Mouse (Mus musculus) olfactory bulb, adult 2 months (tissue): Measurements from ENCODE around the gene Pjvk. TPM values are rescaled to one million over a fixed set of nuclear protein-coding genes. Genes with fewer than 3 reads are reported as not detected.

Source experiments
- H3K27ac ChIP-seq: fragments of 200-500 bp; 2 replicates; pipeline ENCODE4 v1.5.1; 2012; ENCODE audit warnings: low read depth, low read length; ENCODE audit not compliant: insufficient read depth
- H3K4me1 ChIP-seq: fragments of 200-500 bp; 2 replicates; pipeline ENCODE4 v1.6.1; 2012; ENCODE audit warnings: low read length; ENCODE audit not compliant: control insufficient read depth, insufficient read depth
- H3K4me3 ChIP-seq: fragments of 200-500 bp; 2 replicates; pipeline ENCODE4 v1.5.1; 2012; ENCODE audit warnings: mild to moderate bottlenecking, low read depth, low read length, moderate library complexity; ENCODE audit not compliant: insufficient read depth
- CTCF ChIP-seq: fragments of 200-500 bp; IDR thresholded peaks from 2 replicates; pipeline ENCODE4 v1.5.1; 2012; ENCODE audit warnings: low read depth, mild to moderate bottlenecking, low read length, moderate library complexity; ENCODE audit not compliant: insufficient read depth
- POLR2A ChIP-seq: fragments of 200-500 bp; IDR thresholded peaks from 2 replicates; pipeline ENCODE4 v1.6.1; 2012; ENCODE audit warnings: mild to moderate bottlenecking, low read depth, low read length, moderate library complexity; ENCODE audit not compliant: insufficient read depth
- WGBS: fragments of 180-500 bp; shearing (Covaris S2); methylation state at CpG from one replicate; pipeline ENCODE4 v1.1.7; 2018; 5-methylcytosine and 5-hydroxymethylcytosine counted together
- polyA plus RNA-seq: library from polyadenylated mRNA; stranded (reverse); fragments of >200 nt; gene quantifications from 2 replicates; pipeline ENCODE4 v1.2.4, GENCODE M21; 2012; ENCODE audit warnings: low replicate concordance; ENCODE audit not compliant: missing spikeins, insufficient read depth, insufficient read length

The Pjvk gene
- polyA plus RNA-seq, 1 experiment: not detected

GRCm38 (mm10) chr2:76658551-76658950 lies 10.3 kb downstream of the Pjvk start:
- TF ChIP-seq CTCF (no peak), POLR2A (no peak)
- H3K4me3 ChIP-seq: no peak overlapping the region
- H3K27ac ChIP-seq: no peak overlapping the region
- 85% methylated on average over 13 of the region's 13 CpGs for WGBS
- H3K4me1 ChIP-seq: no peaks in the 10 kb centered on the region

DNA sequence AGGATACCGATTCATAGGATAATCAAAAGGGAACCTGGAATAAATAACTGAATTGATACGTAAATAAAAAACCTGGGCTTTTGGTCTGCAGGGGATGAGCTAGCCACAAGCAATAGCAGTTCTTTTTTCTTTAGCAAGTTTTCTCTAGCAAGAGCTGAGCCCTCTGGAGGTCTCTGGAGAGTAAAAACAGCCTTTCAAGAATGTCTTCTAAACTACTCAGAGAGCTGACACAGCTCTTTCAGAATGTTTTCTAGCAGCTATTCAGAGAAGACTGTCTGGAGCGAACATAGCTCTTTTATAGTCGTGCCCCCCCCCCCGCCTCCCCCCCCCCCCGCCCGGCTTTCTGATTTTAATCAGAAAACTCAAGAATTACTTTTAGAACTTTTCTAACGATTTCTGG lies 11.1 kb downstream of the Pjvk start:
- Histone ChIP-seq H3K4me3 (no peak overlapping the region), H3K4me1 (no peaks in the 10 kb centered on the region), H3K27ac (no peak overlapping the region)
- 23% methylated on average over 8 of the region's 8 CpGs for WGBS
- no peak for TF ChIP-seq CTCF
- TF ChIP-seq POLR2A: no peak

DNA sequence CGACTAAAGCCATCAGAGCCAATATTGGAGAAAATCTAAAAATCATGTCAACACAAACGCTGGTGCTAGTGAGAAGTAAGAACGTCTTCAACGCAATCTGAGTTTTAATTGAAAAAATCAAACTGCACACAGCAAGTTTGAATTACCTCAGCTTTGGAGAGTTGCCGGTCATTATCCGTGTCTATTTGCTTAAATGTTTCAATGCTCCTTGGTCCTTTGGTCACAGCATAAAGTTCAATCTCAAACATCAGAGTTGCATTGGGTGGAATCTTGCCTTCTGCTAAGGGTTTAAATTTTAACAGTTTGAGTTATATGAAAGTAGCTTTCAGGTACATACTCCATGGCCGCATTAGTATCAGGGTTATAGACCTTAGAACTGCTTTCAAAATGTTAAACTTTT lies 17.3 kb downstream of the Pjvk start:
- TF ChIP-seq CTCF: no peak
- TF ChIP-seq POLR2A: no peak
- 98% methylated on average over 7 of the region's 7 CpGs for WGBS
- Histone ChIP-seq H3K27ac (no peak overlapping the region), H3K4me3 (no peak overlapping the region), H3K4me1 (no peaks in the 10 kb centered on the region)

DNA sequence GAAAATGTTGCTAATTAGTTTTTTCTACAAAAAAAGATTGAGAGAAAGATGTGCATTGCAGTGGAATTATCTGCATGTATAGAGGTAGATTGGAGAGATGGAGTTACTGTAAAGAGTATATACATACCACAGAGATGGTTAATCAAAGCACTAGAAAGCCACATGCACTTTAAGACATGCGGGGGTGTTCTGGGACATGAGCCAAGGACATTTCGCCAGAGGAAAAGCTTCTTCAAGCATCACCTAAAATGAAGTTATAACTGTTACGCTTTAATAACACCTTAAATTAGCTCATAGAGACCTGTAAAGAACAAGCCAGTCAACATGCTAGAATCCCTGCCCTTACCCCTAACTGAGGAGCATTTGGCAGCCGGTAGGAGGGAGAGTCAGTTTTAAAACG lies 18.9 kb downstream of the Pjvk start:
- H3K4me1 ChIP-seq: no peaks in the 10 kb centered on the region
- TF ChIP-seq POLR2A: no peak
- TF ChIP-seq CTCF: no peak
- 53% methylated on average over 5 of the region's 5 CpGs for WGBS
- no peak overlapping the region for H3K27ac ChIP-seq
- no peak overlapping the region for H3K4me3 ChIP-seq

- Histone ChIP-seq H3K27ac (no peak overlapping the region), H3K4me3 (no peak overlapping the region), H3K4me1 (no peaks in the 10 kb centered on the region; the same call in 1 of the 2 replicates)
- 83% methylated on average over 6 of the region's 6 CpGs for WGBS
- no peak for TF ChIP-seq POLR2A
- TF ChIP-seq CTCF: no peak
Observed at GRCm38 (mm10) chr2:76671641-76672040, 23.4 kb downstream of the Pjvk start.

DNA sequence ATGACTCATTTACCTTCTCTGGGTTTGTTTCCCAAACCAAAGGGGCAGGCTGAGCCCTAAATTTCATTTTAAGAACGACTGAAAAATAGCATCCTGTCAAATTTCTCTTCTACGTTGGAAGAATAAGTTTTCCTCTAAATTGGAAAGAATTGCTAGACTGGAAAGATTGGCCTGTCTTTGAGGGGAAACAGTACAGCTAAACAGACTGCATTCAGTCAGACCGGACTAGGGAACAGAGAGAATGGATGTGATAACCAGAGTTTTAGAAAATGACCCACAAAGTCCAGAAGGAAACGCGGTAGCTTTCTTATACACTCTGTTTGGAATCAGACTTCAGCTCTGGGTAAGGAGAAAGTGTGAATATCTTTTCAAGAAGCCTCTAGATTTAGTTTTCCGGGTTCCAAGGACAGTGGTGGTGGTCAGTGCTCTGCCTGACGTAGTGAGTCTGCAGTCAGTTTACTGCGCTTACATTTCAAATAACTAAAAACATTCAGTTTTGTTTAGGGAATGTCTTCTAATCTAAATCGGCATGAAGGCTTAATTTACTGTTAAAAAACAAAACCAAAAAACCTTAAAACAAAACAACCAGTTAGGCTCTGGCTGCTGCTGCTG lies 24.0 kb downstream of the Pjvk start:
- 0 out of 2 replicates have a peak overlapping the region, but pooled peaks have one; percentile 3 for H3K27ac ChIP-seq
- no peaks in the 10 kb centered on the region; the same call in 1 of the 2 replicates for H3K4me1 ChIP-seq
- 10% methylated on average over 9 of the region's 9 CpGs for whole genome bisulfite sequencing
- TF ChIP-seq POLR2A (no peak), CTCF (no peak)
- peak overlapping the region; percentile 40 for H3K4me3 ChIP-seq

DNA sequence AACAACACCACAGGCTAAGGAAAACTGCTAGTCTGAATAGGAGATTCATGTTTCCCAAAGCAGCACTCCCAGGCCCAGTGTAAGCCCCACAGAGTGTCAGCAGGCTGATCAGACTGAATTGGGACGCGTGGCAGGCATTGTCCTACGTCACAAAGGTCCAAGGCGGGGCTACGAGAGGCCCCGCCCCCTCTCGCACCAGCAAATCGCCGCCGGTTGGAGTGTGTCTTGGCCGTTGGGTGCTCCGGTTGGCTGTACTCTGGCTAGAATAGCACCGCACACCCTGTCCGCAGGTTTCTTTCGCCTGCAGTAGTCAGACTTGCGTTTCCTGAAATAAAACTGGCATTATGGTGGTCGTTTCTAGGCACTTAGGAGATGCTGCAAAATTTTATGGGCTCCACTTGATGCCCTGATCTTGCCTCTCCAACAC lies 24.7 kb downstream of the Pjvk start, which contains the start of gene Fkbp7:
Gene Fkbp7 (minus strand): TSS at position 151 of the 427 bp plus-strand sequence.
- WGBS: 2% methylated on average over 17 of the region's 17 CpGs

GRCm38 (mm10) chr2:76673472-76674081 lies 25.3 kb downstream of the Pjvk start:
- H3K4me3 ChIP-seq: no peak overlapping the region
- WGBS: 39% methylated on average over 7 of the region's 7 CpGs
- H3K27ac ChIP-seq: no peak overlapping the region
- H3K4me1 ChIP-seq: no peaks in the 10 kb centered on the region; the same call in 1 of the 2 replicates
- no peak for TF ChIP-seq CTCF
- TF ChIP-seq POLR2A: no peak

More for the DNA sequence above, 24.7 kb downstream of the Pjvk start, which contains the start of gene Fkbp7:
- no peak for TF ChIP-seq CTCF
- no peak for TF ChIP-seq POLR2A
- H3K27ac ChIP-seq: 0 out of 2 replicates have a peak within 1 kb of the TSS, but pooled peaks have one; percentile 3
- no peaks in the 10 kb centered on the region; the same call in 1 of the 2 replicates for H3K4me1 ChIP-seq
- H3K4me3 ChIP-seq: peak within 1 kb of the TSS; percentile 40

- WGBS: 6% methylated on average over 50 of the region's 52 CpGs
- Histone ChIP-seq H3K4me1 (no peaks in the 10 kb centered on the region; the same call in 1 of the 2 replicates), H3K27ac (peak within 1 kb of the TSS; percentile 62; the same call in 1 of the 2 replicates), H3K4me3 (peak within 1 kb of the TSS; percentile 95)
- TF ChIP-seq CTCF (no peak), POLR2A (peak; percentile 75)
Observed at GRCm38 (mm10) chr2:76674725-76675427, 26.6 kb downstream of the Pjvk start, which contains the start of gene Plekha3. TSS of gene Plekha3 (plus strand) at chr2:76675281.
